Mouse (Mus musculus) ES-E14 (cell line): ENCODE data around the gene Ndufa8.

Experiments
- CHD2 ChIP-seq: IDR thresholded peaks from 2 replicates; pipeline ENCODE4 v1.6.1; 2014; ENCODE audit warnings: mild to moderate bottlenecking, low read depth, low read length, inconsistent platforms
- HCFC1 ChIP-seq: IDR thresholded peaks from 2 replicates; pipeline ENCODE4 v1.6.1; 2012; ENCODE audit warnings: low read length, inconsistent platforms, borderline replicate concordance; ENCODE audit not compliant: insufficient read depth

DNA sequence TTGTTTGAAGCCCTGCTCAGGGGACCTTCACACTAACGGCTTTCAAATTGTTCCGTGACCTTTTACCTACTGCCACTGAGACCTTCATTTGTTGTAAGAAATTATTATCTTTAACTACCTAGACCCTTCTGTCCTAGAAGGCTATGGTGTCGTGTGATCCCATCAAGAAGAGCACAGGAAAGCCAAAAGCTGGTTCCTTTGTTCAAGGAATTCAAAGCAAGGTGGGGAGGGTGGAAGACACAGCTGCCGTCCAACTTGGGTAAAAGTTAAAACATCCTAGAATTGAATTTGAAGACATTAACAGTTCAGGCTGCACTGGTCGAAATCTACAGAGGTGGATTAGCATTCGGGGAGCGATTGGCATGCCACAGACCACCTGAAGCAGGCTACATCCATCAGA, 15.2 kb downstream of the Ndufa8 start:
- no peak for TF ChIP-seq HCFC1
- TF ChIP-seq CHD2 = no peak
